Mouse (Mus musculus) thymus, adult 2 months (tissue): ENCODE measurements around the gene Klrd1.

Source experiments
- CTCF ChIP-seq: fragments of 200-500 bp; IDR thresholded peaks from 2 replicates; pipeline ENCODE4 v1.5.1; 2012; ENCODE audit warnings: mild to moderate bottlenecking, control low read depth, low read length, moderate library complexity, borderline replicate concordance; ENCODE audit not compliant: control insufficient read depth, poor library complexity, insufficient read depth; ENCODE audit errors: extremely low read depth
- POLR2A ChIP-seq: fragments of 200-500 bp; IDR thresholded peaks from 2 replicates; pipeline ENCODE4 v1.6.1; 2012; ENCODE audit warnings: mild to moderate bottlenecking, low read length, control low read depth, moderate library complexity; ENCODE audit not compliant: control insufficient read depth, poor library complexity, insufficient read depth; ENCODE audit errors: extremely low read depth

GRCm38 (mm10) chr6:129541931-129542330, 49.7 kb upstream of the Klrd1 start:
- TF ChIP-seq POLR2A (no peak), CTCF (no peak)
